Mouse (Mus musculus) heart, embryonic 11.5 days (tissue): ENCODE measurements around the gene Trak1. TPM values are rescaled to one million over a fixed set of nuclear protein-coding genes. Genes with fewer than 3 reads are reported as not detected.

Experiments
- ATAC-seq: fragments of 200-750 bp; cut with Nextera tagmentation; replicated peaks from 2 replicates; pipeline ENCODE4 v1.8.0; 2017; ENCODE audit warnings: moderate library complexity; ENCODE audit not compliant: insufficient number of reproducible peaks, low FRiP score, low TSS enrichment
- H3K27ac ChIP-seq: fragments of 300-500 bp; sonication (generic); 2 replicates; pipeline ENCODE4 v1.5.1; 2014; ENCODE audit warnings: mild to moderate bottlenecking, low read depth, low read length
- H3K27me3 ChIP-seq: fragments of 300-500 bp; sonication (generic); 2 replicates; pipeline ENCODE4 v1.6.1; 2014; ENCODE audit warnings: mild to moderate bottlenecking, low read length, mixed read lengths; ENCODE audit not compliant: control insufficient read depth, insufficient read depth
- H3K36me3 ChIP-seq: fragments of 300-500 bp; sonication (generic); 2 replicates; pipeline ENCODE4 v1.6.1; 2014; ENCODE audit warnings: mild to moderate bottlenecking, low read length, moderate library complexity, mixed read lengths; ENCODE audit not compliant: control insufficient read depth, insufficient read depth
- H3K4me1 ChIP-seq: fragments of 300-500 bp; sonication (generic); 2 replicates; pipeline ENCODE4 v1.6.1; 2014; ENCODE audit warnings: low read length; ENCODE audit not compliant: control insufficient read depth, insufficient read depth
- H3K4me2 ChIP-seq: fragments of 300-500 bp; sonication (generic); 2 replicates; pipeline ENCODE4 v1.6.1; 2014; ENCODE audit warnings: mild to moderate bottlenecking, moderate library complexity
- H3K4me3 ChIP-seq: fragments of 300-500 bp; sonication (generic); 2 replicates; pipeline ENCODE4 v1.5.1; 2014; ENCODE audit warnings: low read depth, low read length
- H3K9ac ChIP-seq: fragments of 300-500 bp; sonication (generic); 2 replicates; pipeline ENCODE4 v1.6.1; 2014; ENCODE audit warnings: mild to moderate bottlenecking, low read depth, low read length, moderate library complexity
- H3K9me3 ChIP-seq: fragments of 300-500 bp; sonication (generic); replicated peaks from 2 replicates; pipeline ENCODE4 v1.6.1; 2016; ENCODE audit warnings: low read length; ENCODE audit not compliant: control insufficient read depth
- WGBS: fragments of 180-500 bp; shearing (Covaris S2); extraction: QIAGEN DNeasy Blood & Tissue Kit; methylation state at CpG from one replicate; pipeline ENCODE4 v1.1.7; 2014; ENCODE audit not compliant: insufficient replicate concordance; 5-methylcytosine and 5-hydroxymethylcytosine counted together
- polyA plus RNA-seq: library from polyadenylated mRNA; unstranded; fragments of >200 nt; fragmentation: Nextera tagmentation; extraction: Ambion mirVana; gene quantifications from 2 replicates; pipeline ENCODE4 v1.2.1, GENCODE M21; 2014

Trak1 gene
- polyA plus RNA-seq, 1 experiment from 2014 or later, result 21.3 TPM

- 70% methylated on average over 19 of the region's 19 CpGs for WGBS
- Histone ChIP-seq H3K4me2 (peak overlapping the region; percentile 11), H3K4me3 (no peak overlapping the region)
These were observed 2.8 kb downstream of the Trak1 start for GRCm38 (mm10) chr9:121299976-121300570.

GRCm38 (mm10) chr9:121301041-121301920 lies 4.0 kb downstream of the Trak1 start:
- 80% methylated on average over 22 of the region's 22 CpGs for WGBS
- Histone ChIP-seq H3K36me3 (no peaks in the 10 kb centered on the region), H3K4me1 (peaks cover 29% of the 10 kb centered on the region)

More at GRCm38 (mm10) chr9:121299976-121300570, 2.8 kb downstream of the Trak1 start:
- no peaks in the 10 kb centered on the region; the same call in 1 of the 2 replicates for H3K27me3 ChIP-seq
- H3K36me3 ChIP-seq, result no peaks in the 10 kb centered on the region
- H3K9me3 ChIP-seq, result no peaks in the 10 kb centered on the region
- no peak overlapping the region for H3K27ac ChIP-seq
- ATAC-seq, result no peak
- peaks cover 29% of the 10 kb centered on the region for H3K4me1 ChIP-seq
- H3K9ac ChIP-seq, result 0 out of 2 replicates have a peak overlapping the region, but pooled peaks have one; percentile 3

GRCm38 (mm10) chr9:121302543-121302942 lies 5.2 kb downstream of the Trak1 start:
- peaks cover 29% of the 10 kb centered on the region for H3K4me1 ChIP-seq
- no peaks in the 10 kb centered on the region for H3K36me3 ChIP-seq
- H3K27me3 ChIP-seq, result no peaks in the 10 kb centered on the region
- ATAC-seq, result no peak
- no peak overlapping the region for H3K27ac ChIP-seq
- 85% methylated on average over 7 of the region's 8 CpGs for WGBS
- no peak overlapping the region for H3K9ac ChIP-seq
- H3K9me3 ChIP-seq, result no peaks in the 10 kb centered on the region
- H3K4me3 ChIP-seq, result no peak overlapping the region
- no peak overlapping the region for H3K4me2 ChIP-seq

More at GRCm38 (mm10) chr9:121301041-121301920, 4.0 kb downstream of the Trak1 start:
- Histone ChIP-seq H3K4me2 (no peak overlapping the region), H3K4me3 (no peak overlapping the region), H3K27me3 (no peaks in the 10 kb centered on the region; the same call in 1 of the 2 replicates), H3K27ac (no peak overlapping the region), H3K9ac (no peak overlapping the region), H3K9me3 (no peaks in the 10 kb centered on the region)
- ATAC-seq, result no peak

GRCm38 (mm10) chr9:121303086-121303485 lies 5.8 kb downstream of the Trak1 start:
- no peaks in the 10 kb centered on the region for H3K36me3 ChIP-seq
- no peak overlapping the region for H3K27ac ChIP-seq
- ATAC-seq, result no peak
- H3K9me3 ChIP-seq, result no peaks in the 10 kb centered on the region
- no peak overlapping the region for H3K4me3 ChIP-seq
- H3K27me3 ChIP-seq, result no peaks in the 10 kb centered on the region
- H3K4me2 ChIP-seq, result no peak overlapping the region
- no peak overlapping the region for H3K9ac ChIP-seq
- H3K4me1 ChIP-seq, result peaks cover 29% of the 10 kb centered on the region
- 66% methylated on average over 6 of the region's 6 CpGs for WGBS

DNA sequence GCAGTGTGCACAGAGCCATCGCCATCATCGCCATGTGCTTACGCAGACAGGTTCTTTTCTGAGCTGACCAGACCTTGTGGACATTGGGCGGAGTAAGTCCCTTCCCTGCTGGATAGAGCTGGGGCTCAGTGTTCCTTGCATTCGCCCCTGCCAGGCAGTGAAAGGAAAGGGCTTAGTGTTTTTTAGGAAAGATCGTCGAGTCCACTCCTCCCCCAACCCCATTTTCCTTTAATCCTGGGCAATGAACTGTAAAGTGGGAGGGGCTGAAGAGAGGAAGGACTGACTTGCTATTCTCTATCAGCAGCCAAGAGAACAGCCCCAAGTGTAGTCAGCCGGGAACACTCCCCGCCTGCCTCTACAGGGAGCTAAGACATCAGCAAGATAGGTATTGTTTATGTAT lies 6.4 kb downstream of the Trak1 start:
- H3K9me3 ChIP-seq, result no peaks in the 10 kb centered on the region
- no peaks in the 10 kb centered on the region for H3K36me3 ChIP-seq
- no peak overlapping the region for H3K4me2 ChIP-seq
- no peak overlapping the region for H3K4me3 ChIP-seq
- H3K27me3 ChIP-seq, result no peaks in the 10 kb centered on the region
- ATAC-seq, result no peak
- H3K9ac ChIP-seq, result no peak overlapping the region
- 54% methylated on average over 9 of the region's 9 CpGs for WGBS
- H3K27ac ChIP-seq, result no peak overlapping the region
- H3K4me1 ChIP-seq, result peaks cover 23% of the 10 kb centered on the region

DNA sequence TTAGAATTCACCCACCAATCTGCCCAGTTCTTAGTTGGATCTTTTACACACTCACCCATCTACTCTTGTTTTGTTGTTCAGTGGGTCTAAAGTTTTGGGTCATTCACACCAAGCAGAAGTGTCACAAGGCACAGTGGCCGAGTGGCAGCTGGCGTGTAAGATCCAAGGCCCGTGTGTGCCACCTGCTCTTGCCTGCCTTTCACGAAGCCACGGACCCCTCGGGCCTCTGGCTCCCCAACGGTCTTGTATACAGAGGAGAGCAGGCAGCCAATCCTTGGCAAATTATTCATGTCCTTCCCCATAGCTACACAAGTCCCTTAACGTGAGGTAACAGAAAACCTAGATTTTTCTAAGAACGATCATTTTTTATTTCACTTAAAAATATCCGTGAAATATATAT lies 7.2 kb downstream of the Trak1 start:
- H3K4me1 ChIP-seq, result peaks cover 20% of the 10 kb centered on the region

DNA sequence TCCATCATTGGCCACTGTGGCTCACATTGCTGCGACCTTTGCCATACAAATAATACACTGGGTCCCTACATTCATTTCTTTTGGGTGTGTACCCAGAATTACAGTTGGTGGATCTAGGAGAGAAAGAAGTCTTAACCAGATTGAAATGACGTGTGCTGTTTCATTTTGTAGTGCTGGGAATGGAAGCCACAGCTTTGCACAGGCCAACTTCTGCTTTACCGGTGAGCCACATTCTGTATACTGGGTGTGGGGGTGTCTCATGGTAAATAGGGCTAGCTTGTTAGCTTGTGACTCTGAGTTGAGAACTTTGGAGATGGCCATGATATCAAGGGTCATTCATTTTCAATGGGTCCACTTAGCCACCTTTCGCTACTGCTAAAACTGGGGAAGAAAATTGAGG lies 8.2 kb downstream of the Trak1 start:
- H3K4me2 ChIP-seq, result no peak overlapping the region
- ATAC-seq, result no peak
- no peaks in the 10 kb centered on the region for H3K36me3 ChIP-seq
- WGBS, result 88% methylated on average over 4 of the region's 4 CpGs
- H3K9me3 ChIP-seq, result no peaks in the 10 kb centered on the region
- peaks cover 17% of the 10 kb centered on the region for H3K4me1 ChIP-seq
- no peak overlapping the region for H3K9ac ChIP-seq
- no peaks in the 10 kb centered on the region for H3K27me3 ChIP-seq
- no peak overlapping the region for H3K27ac ChIP-seq
- H3K4me3 ChIP-seq, result no peak overlapping the region

More for the DNA sequence above, 7.2 kb downstream of the Trak1 start:
- no peaks in the 10 kb centered on the region for H3K27me3 ChIP-seq
- H3K27ac ChIP-seq, result no peak overlapping the region
- 89% methylated on average over 10 of the region's 10 CpGs for WGBS
- no peak overlapping the region for H3K9ac ChIP-seq
- H3K36me3 ChIP-seq, result no peaks in the 10 kb centered on the region
- no peak for ATAC-seq
- H3K4me2 ChIP-seq, result no peak overlapping the region
- no peaks in the 10 kb centered on the region for H3K9me3 ChIP-seq
- no peak overlapping the region for H3K4me3 ChIP-seq

GRCm38 (mm10) chr9:121309287-121309686 lies 12.0 kb downstream of the Trak1 start:
- 49% methylated on average over 4 of the region's 4 CpGs for WGBS
- Histone ChIP-seq H3K4me3 (no peak overlapping the region), H3K9ac (no peak overlapping the region), H3K4me2 (no peak overlapping the region), H3K9me3 (no peaks in the 10 kb centered on the region), H3K27me3 (no peaks in the 10 kb centered on the region), H3K36me3 (no peaks in the 10 kb centered on the region), H3K4me1 (peaks cover 33% of the 10 kb centered on the region), H3K27ac (no peak overlapping the region)
- ATAC-seq, result no peak
